Mouse (Mus musculus) lung, embryonic 14.5 days (tissue): Measurements from ENCODE around the gene Mfsd4b4. TPM values are rescaled to one million over a fixed set of nuclear protein-coding genes. Genes with fewer than 3 reads are reported as not detected.
A peak's percentile ranks its signal among the peaks of the same experiment; 100 is the strongest.
"Not testable (repeated sequence)": the region's sequence is repeated elsewhere in the genome, so short reads cannot be mapped to it uniquely, and the experiment has no call there.

Experiments
- ATAC-seq: fragments of 200-750 bp; cut with Nextera tagmentation; 2 replicates; pipeline ENCODE4 v1.8.0; 2017; ENCODE audit warnings: mild to moderate bottlenecking, moderate TSS enrichment, moderate library complexity; ENCODE audit not compliant: insufficient read depth
- DNase-seq: peaks from one replicate; pipeline ENCODE4 v3.0.0-alpha.2; 2015
- H3K27ac ChIP-seq: fragments of 300-500 bp; sonication (generic); 2 replicates; pipeline ENCODE4 v1.5.1; 2014; ENCODE audit warnings: low read depth, mild to moderate bottlenecking, moderate library complexity
- H3K27me3 ChIP-seq: fragments of 300-500 bp; sonication (generic); 2 replicates; pipeline ENCODE4 v1.6.1; 2014; ENCODE audit warnings: low read length, control low read depth; ENCODE audit not compliant: insufficient read depth
- H3K36me3 ChIP-seq: fragments of 300-500 bp; sonication (generic); 2 replicates; pipeline ENCODE4 v1.6.1; 2014; ENCODE audit warnings: control low read depth; ENCODE audit not compliant: insufficient read depth
- H3K4me1 ChIP-seq: fragments of 300-500 bp; sonication (generic); 2 replicates; pipeline ENCODE4 v1.6.1; 2014; ENCODE audit warnings: antibody characterized with exemption, control low read depth; ENCODE audit not compliant: insufficient read depth
- H3K4me2 ChIP-seq: fragments of 300-500 bp; sonication (generic); 2 replicates; pipeline ENCODE4 v1.6.1; 2014; ENCODE audit warnings: mild to moderate bottlenecking
- H3K4me3 ChIP-seq: fragments of 300-500 bp; sonication (generic); 2 replicates; pipeline ENCODE4 v1.5.1; 2014; ENCODE audit warnings: low read depth, low read length
- H3K9ac ChIP-seq: fragments of 300-500 bp; sonication (generic); 2 replicates; pipeline ENCODE4 v1.6.1; 2014
- H3K9me3 ChIP-seq: fragments of 300-500 bp; sonication (generic); 2 replicates; pipeline ENCODE4 v1.6.1; 2016; ENCODE audit warnings: low read depth, low read length, control low read depth
- CTCF ChIP-seq: IDR thresholded peaks from 2 replicates; pipeline ENCODE4 v1.5.1; 2016; ENCODE audit warnings: antibody characterized with exemption, low read depth
- whole genome bisulfite sequencing: fragments of 180-500 bp; shearing (Covaris S2); extraction: QIAGEN DNeasy Blood & Tissue Kit; methylation state at CpG from one replicate; pipeline ENCODE4 v1.1.7; 2014; 5-methylcytosine and 5-hydroxymethylcytosine counted together
- polyA plus RNA-seq: library from polyadenylated mRNA; unstranded; fragments of >200 nt; fragmentation: Nextera tagmentation; extraction: Ambion mirVana; gene quantifications from 2 replicates; pipeline ENCODE4 v1.2.1, GENCODE M21; 2014

Mfsd4b4 gene
- polyA plus RNA-seq: 5.5 and 6.3 TPM in 2 replicates

GRCm38 (mm10) chr10:39898874-39899371 lies at the start of gene Mfsd4b4:
Gene Mfsd4b4, minus strand, starts transcription at chr10:39899238.
- H3K4me2 ChIP-seq: peak within 1 kb of the TSS; percentile 90
- no peaks in the 10 kb centered on the region for H3K9me3 ChIP-seq
- H3K9ac ChIP-seq: peak within 1 kb of the TSS; percentile 89
- H3K4me1 ChIP-seq: 0 out of 2 replicates have a peak, but pooled peaks cover 3% of the 10 kb centered on the region
- DNase-seq (peak; percentile 95), ATAC-seq (peak; percentile 98)
- peak within 1 kb of the TSS; percentile 89 for H3K27ac ChIP-seq
- H3K4me3 ChIP-seq: peak within 1 kb of the TSS; percentile 67
- no peaks in the 10 kb centered on the region for H3K36me3 ChIP-seq
- under 1% methylated on average over 41 of the region's 41 CpGs for WGBS
- TF ChIP-seq CTCF: no peak
- no peaks in the 10 kb centered on the region for H3K27me3 ChIP-seq

- not testable (repeated sequence) for H3K4me3 ChIP-seq, H3K27ac ChIP-seq, H3K9ac ChIP-seq, H3K4me1 ChIP-seq, H3K4me2 ChIP-seq, DNase-seq, H3K36me3 ChIP-seq, H3K9me3 ChIP-seq, ATAC-seq, H3K27me3 ChIP-seq
- 65% methylated on average over 3 of the region's 3 CpGs for WGBS
Measured at GRCm38 (mm10) chr10:39947195-39947594, 48.2 kb upstream of the Mfsd4b4 start.

- WGBS: 75% methylated on average over 7 of the region's 7 CpGs
- Histone ChIP-seq H3K27me3 (no peaks in the 10 kb centered on the region), H3K9ac (no peak overlapping the region), H3K4me2 (no peak overlapping the region), H3K27ac (no peak overlapping the region), H3K36me3 (no peaks in the 10 kb centered on the region), H3K9me3 (no peaks in the 10 kb centered on the region), H3K4me1 (no peaks in the 10 kb centered on the region), H3K4me3 (no peak overlapping the region)
- DNase-seq (no peak), ATAC-seq (no peak)
- no peak for TF ChIP-seq CTCF
Measured at GRCm38 (mm10) chr10:39936553-39936952, 37.5 kb upstream of the Mfsd4b4 start.

- Histone ChIP-seq H3K4me3 (peak within 1 kb of the TSS; percentile 40), H3K27ac (no peak within 1 kb of the TSS), H3K4me2 (peak within 1 kb of the TSS; percentile 85), H3K4me1 (no peaks in the 10 kb centered on the region), H3K9ac (peak within 1 kb of the TSS; percentile 48), H3K9me3 (no peaks in the 10 kb centered on the region), H3K36me3 (no peaks in the 10 kb centered on the region), H3K27me3 (peaks cover 10% of the 10 kb centered on the region; the same call in 1 of the 2 replicates)
- ATAC-seq: peak; percentile 63
- DNase-seq: peak; percentile 72
- TF ChIP-seq CTCF: 0 out of 2 replicates have a peak, but pooled peaks have one; percentile 4
- WGBS: 1% methylated on average over 41 of the region's 41 CpGs
Measured at GRCm38 (mm10) chr10:39926616-39927139, 27.6 kb upstream of the Mfsd4b4 start, which contains the start of gene Mfsd4b2. Gene Mfsd4b2, minus strand, starts transcription at chr10:39926923.

- ATAC-seq, H3K4me2 ChIP-seq, H3K4me1 ChIP-seq, DNase-seq, H3K36me3 ChIP-seq, H3K9me3 ChIP-seq, H3K27ac ChIP-seq, H3K4me3 ChIP-seq, H3K9ac ChIP-seq, H3K27me3 ChIP-seq: not testable (repeated sequence)
- 53% methylated on average over 8 of the region's 8 CpGs for WGBS
Measured at GRCm38 (mm10) chr10:39924556-39924955, 25.5 kb upstream of the Mfsd4b4 start.

GRCm38 (mm10) chr10:39912616-39913015 lies 13.6 kb upstream of the Mfsd4b4 start:
- no peak overlapping the region for H3K9ac ChIP-seq
- ATAC-seq: no peak
- no peak for DNase-seq
- TF ChIP-seq CTCF: no peak
- no peak overlapping the region for H3K4me3 ChIP-seq
- no peaks in the 10 kb centered on the region for H3K9me3 ChIP-seq
- no peak overlapping the region for H3K27ac ChIP-seq
- H3K4me1 ChIP-seq: no peaks in the 10 kb centered on the region
- no peak overlapping the region for H3K4me2 ChIP-seq
- no peaks in the 10 kb centered on the region for H3K27me3 ChIP-seq
- no peaks in the 10 kb centered on the region for H3K36me3 ChIP-seq

- H3K4me2 ChIP-seq: no peak overlapping the region
- no peaks in the 10 kb centered on the region for H3K4me1 ChIP-seq
- no peak overlapping the region for H3K9ac ChIP-seq
- WGBS: 46% methylated on average over 13 of the region's 13 CpGs
- H3K27ac ChIP-seq: no peak overlapping the region
- no peaks in the 10 kb centered on the region for H3K27me3 ChIP-seq
- DNase-seq (no peak), ATAC-seq (no peak)
- no peak overlapping the region; the same call in 1 of the 2 replicates for H3K4me3 ChIP-seq
- no peak for TF ChIP-seq CTCF
- no peaks in the 10 kb centered on the region for H3K9me3 ChIP-seq
- H3K36me3 ChIP-seq: no peaks in the 10 kb centered on the region
Measured at GRCm38 (mm10) chr10:39908768-39909441, 9.9 kb upstream of the Mfsd4b4 start.
